Mouse (Mus musculus) forebrain, embryonic 11.5 days (tissue): ENCODE measurements around the gene Onecut1. TPM values are rescaled to one million over a fixed set of nuclear protein-coding genes. Genes with fewer than 3 reads are reported as not detected.

ENCODE experiments used
- ATAC-seq: fragments of 200-750 bp; cut with Nextera tagmentation; replicated peaks from 2 replicates; pipeline ENCODE4 v1.8.0; 2017; ENCODE audit warnings: moderate TSS enrichment; ENCODE audit not compliant: low FRiP score
- DNase-seq: peaks from one replicate; pipeline ENCODE4 v3.0.0-alpha.2; 2017; ENCODE audit warnings: low spot score
- H3K27ac ChIP-seq: fragments of 300-500 bp; sonication (generic); 2 replicates; pipeline ENCODE4 v1.5.1; 2014; ENCODE audit warnings: low read depth, low read length
- H3K27me3 ChIP-seq: fragments of 300-500 bp; sonication (generic); 2 replicates; pipeline ENCODE4 v1.6.1; 2014; ENCODE audit warnings: mild to moderate bottlenecking, low read length, mixed read lengths; ENCODE audit not compliant: control insufficient read depth, insufficient read depth
- H3K36me3 ChIP-seq: fragments of 300-500 bp; sonication (generic); 2 replicates; pipeline ENCODE4 v1.6.1; 2014; ENCODE audit warnings: mild to moderate bottlenecking, low read length, moderate library complexity, mixed read lengths; ENCODE audit not compliant: control insufficient read depth, insufficient read depth
- H3K4me1 ChIP-seq: fragments of 300-500 bp; sonication (generic); replicated peaks from 2 replicates; pipeline ENCODE4 v1.6.1; 2014; ENCODE audit warnings: low read length, mixed read lengths; ENCODE audit not compliant: control insufficient read depth, insufficient read depth
- H3K4me2 ChIP-seq: fragments of 300-500 bp; sonication (generic); 2 replicates; pipeline ENCODE4 v1.6.1; 2014; ENCODE audit warnings: low read depth, mild to moderate bottlenecking, low read length, moderate library complexity, mixed read lengths; ENCODE audit not compliant: severe bottlenecking
- H3K4me3 ChIP-seq: fragments of 300-500 bp; sonication (generic); 2 replicates; pipeline ENCODE4 v1.5.1; 2014; ENCODE audit warnings: low read depth, low read length
- H3K9ac ChIP-seq: fragments of 300-500 bp; sonication (generic); 2 replicates; pipeline ENCODE4 v1.6.1; 2014; ENCODE audit warnings: low read length
- H3K9me3 ChIP-seq: fragments of 300-500 bp; sonication (generic); 2 replicates; pipeline ENCODE4 v1.6.1; 2016; ENCODE audit warnings: low read length, mixed read lengths; ENCODE audit not compliant: control insufficient read depth
- WGBS: fragments of 180-500 bp; shearing (Covaris S2); extraction: QIAGEN DNeasy Blood & Tissue Kit; methylation state at CpG from one replicate; pipeline ENCODE4 v1.1.7; 2014; 5-methylcytosine and 5-hydroxymethylcytosine counted together
- polyA plus RNA-seq: library from polyadenylated mRNA; unstranded; fragments of >200 nt; fragmentation: Nextera tagmentation; extraction: Ambion mirVana; gene quantifications from 2 replicates; pipeline ENCODE4 v1.2.1, GENCODE M21; 2014

The Onecut1 gene
- polyA plus RNA-seq, 1 experiment from 2014 or later: 2.5 TPM

GRCm38 (mm10) chr9:74849195-74849978 is 12.3 kb upstream of the Onecut1 start:
- Histone ChIP-seq H3K27ac (no peak overlapping the region), H3K4me1 (peaks cover 7% of the 10 kb centered on the region; the same call in 1 of the 2 replicates)
- peak; percentile 67 for DNase-seq

GRCm38 (mm10) chr9:74849979-74850780 is 11.5 kb upstream of the Onecut1 start:
- Histone ChIP-seq H3K9ac (no peak overlapping the region), H3K27ac (no peak overlapping the region), H3K27me3 (peaks cover 80% of the 10 kb centered on the region), H3K9me3 (no peaks in the 10 kb centered on the region), H3K4me3 (no peak overlapping the region), H3K4me1 (peaks cover 7% of the 10 kb centered on the region; the same call in 1 of the 2 replicates), H3K36me3 (no peaks in the 10 kb centered on the region), H3K4me2 (no peak overlapping the region)
- peak; percentile 52 for DNase-seq
- WGBS: 4% methylated on average over 12 of the region's 12 CpGs
- no peak for ATAC-seq

More at GRCm38 (mm10) chr9:74849195-74849978, 12.3 kb upstream of the Onecut1 start:
- WGBS: under 1% methylated on average over 60 of the region's 63 CpGs
- ATAC-seq: no peak
- Histone ChIP-seq H3K4me3 (peak overlapping the region; percentile 42), H3K36me3 (no peaks in the 10 kb centered on the region), H3K27me3 (peaks cover 74% of the 10 kb centered on the region), H3K9ac (peak overlapping the region; percentile 39), H3K9me3 (no peaks in the 10 kb centered on the region), H3K4me2 (peak overlapping the region; percentile 77)

GRCm38 (mm10) chr9:74850781-74851145 is 11.0 kb upstream of the Onecut1 start:
- DNase-seq (no peak), ATAC-seq (no peak)
- no peaks in the 10 kb centered on the region for H3K36me3 ChIP-seq
- H3K4me1 ChIP-seq: peaks cover 7% of the 10 kb centered on the region; the same call in 1 of the 2 replicates
- peaks cover 86% of the 10 kb centered on the region for H3K27me3 ChIP-seq
- no peak overlapping the region for H3K27ac ChIP-seq
- H3K9ac ChIP-seq: no peak overlapping the region
- no peak overlapping the region for H3K4me3 ChIP-seq
- no peaks in the 10 kb centered on the region for H3K9me3 ChIP-seq
- H3K4me2 ChIP-seq: no peak overlapping the region
- WGBS: 3% methylated on average over 5 of the region's 5 CpGs

- DNase-seq (no peak), ATAC-seq (no peak)
- H3K4me3 ChIP-seq: no peak overlapping the region
- no peaks in the 10 kb centered on the region for H3K9me3 ChIP-seq
- H3K4me1 ChIP-seq: peaks cover 7% of the 10 kb centered on the region; the same call in 1 of the 2 replicates
- no peak overlapping the region for H3K27ac ChIP-seq
- WGBS: 1% methylated on average over 5 of the region's 5 CpGs
- no peak overlapping the region for H3K4me2 ChIP-seq
- no peaks in the 10 kb centered on the region for H3K36me3 ChIP-seq
- H3K27me3 ChIP-seq: peaks cover 92% of the 10 kb centered on the region
- no peak overlapping the region for H3K9ac ChIP-seq
Measured at GRCm38 (mm10) chr9:74851601-74852000, 10.1 kb upstream of the Onecut1 start.

- H3K4me3 ChIP-seq: no peak overlapping the region
- DNase-seq (peak; percentile 49), ATAC-seq (no peak)
- H3K9ac ChIP-seq: no peak overlapping the region
- H3K4me2 ChIP-seq: no peak overlapping the region
- under 1% methylated on average over 4 of the region's 4 CpGs for WGBS
- peaks cover 92% of the 10 kb centered on the region for H3K27me3 ChIP-seq
- peaks cover 7% of the 10 kb centered on the region; the same call in 1 of the 2 replicates for H3K4me1 ChIP-seq
- no peaks in the 10 kb centered on the region for H3K9me3 ChIP-seq
- no peaks in the 10 kb centered on the region for H3K36me3 ChIP-seq
- H3K27ac ChIP-seq: no peak overlapping the region
Measured at GRCm38 (mm10) chr9:74852361-74852760, 9.4 kb upstream of the Onecut1 start.

GRCm38 (mm10) chr9:74853191-74854072 is 8.3 kb upstream of the Onecut1 start:
- Histone ChIP-seq H3K27me3 (peaks cover 93% of the 10 kb centered on the region), H3K27ac (no peak overlapping the region), H3K9ac (no peak overlapping the region), H3K4me3 (no peak overlapping the region), H3K36me3 (no peaks in the 10 kb centered on the region), H3K4me2 (no peak overlapping the region), H3K9me3 (no peaks in the 10 kb centered on the region), H3K4me1 (peaks cover 7% of the 10 kb centered on the region; the same call in 1 of the 2 replicates)
- under 1% methylated on average over 28 of the region's 28 CpGs for WGBS
- DNase-seq (no peak), ATAC-seq (no peak)

- Histone ChIP-seq H3K4me3 (no peak overlapping the region), H3K4me1 (peaks cover 4% of the 10 kb centered on the region; the same call in 1 of the 2 replicates), H3K36me3 (no peaks in the 10 kb centered on the region), H3K27ac (no peak overlapping the region), H3K9ac (no peak overlapping the region), H3K4me2 (no peak overlapping the region), H3K9me3 (no peaks in the 10 kb centered on the region), H3K27me3 (peaks cover 94% of the 10 kb centered on the region)
- DNase-seq (peak; percentile 58), ATAC-seq (0 out of 2 replicates have a peak, but pooled peaks have one; percentile 13)
- 1% methylated on average over 25 of the region's 25 CpGs for WGBS
Measured at GRCm38 (mm10) chr9:74854073-74854591, 7.6 kb upstream of the Onecut1 start.

GRCm38 (mm10) chr9:74855446-74855845 is 6.3 kb upstream of the Onecut1 start:
- Histone ChIP-seq H3K4me1 (no peaks in the 10 kb centered on the region), H3K4me2 (no peak overlapping the region), H3K36me3 (no peaks in the 10 kb centered on the region), H3K9ac (no peak overlapping the region), H3K4me3 (no peak overlapping the region), H3K27ac (no peak overlapping the region), H3K9me3 (no peaks in the 10 kb centered on the region), H3K27me3 (peaks cover 96% of the 10 kb centered on the region)
- WGBS: 2% methylated on average over 4 of the region's 4 CpGs
- no peak for ATAC-seq
- DNase-seq: no peak
